Mouse (Mus musculus) layer of hippocampus, postnatal 10 days (tissue): Measurements from ENCODE around the gene Olfr1128. TPM values are rescaled to one million over a fixed set of nuclear protein-coding genes. Genes with fewer than 3 reads are reported as not detected.
A peak's percentile ranks its signal among the peaks of the same experiment; 100 is the strongest.
"Not testable (repeated sequence)": the region's sequence is repeated elsewhere in the genome, so short reads cannot be mapped to it uniquely, and the experiment has no call there.

Source experiments
- DNase-seq, 2 experiments: peaks; one replicate each; pipeline ENCODE4 v3.0.0; 2021; ENCODE audit warnings: low spot score in 2 of 2
- long read RNA-seq: library from polyadenylated mRNA; stranded (forward); transcript quantifications from one replicate; pipeline ENCODE4 v2.0.0, GENCODE M21; 2023
- total RNA-seq, 2 experiments: library from RNA; stranded (reverse); gene quantifications; 2 replicates each; pipeline ENCODE4 v1.2.3; 2021

Gene Olfr1128
- total RNA-seq: not detected
- long read RNA-seq: 0 reads

GRCm38 (mm10) chr2:87545442-87545841 lies at the start of gene Olfr1128:
Gene Olfr1128 (minus strand): TSS chr2:87545542.
- DNase-seq: no peak

- not testable (repeated sequence) for DNase-seq
Observed at GRCm38 (mm10) chr2:87573602-87574001, 28.3 kb upstream of the Olfr1128 start, which contains the start of gene Olfr1129. Gene Olfr1129 (plus strand): TSS chr2:87573902.

DNA sequence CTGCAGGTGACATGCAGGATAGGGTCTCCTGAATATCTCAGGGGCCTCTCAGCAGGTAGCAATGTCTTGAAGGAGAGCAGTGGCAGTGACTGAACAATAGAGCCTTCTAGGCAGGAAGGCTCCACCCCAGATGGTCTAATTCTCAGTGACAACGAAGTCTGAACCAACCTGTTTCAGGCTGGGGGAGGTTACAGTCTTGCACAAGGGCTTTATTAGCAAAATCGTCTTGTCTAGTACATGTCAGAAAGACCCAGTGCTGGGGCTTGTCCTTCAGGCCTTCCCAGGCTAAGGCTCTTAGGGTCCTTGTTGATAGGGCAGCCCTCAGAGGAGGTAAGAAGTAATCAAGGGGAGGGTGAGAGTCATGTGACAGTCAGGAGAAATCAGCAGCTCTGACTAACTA lies 10.5 kb downstream of the Olfr1128 start:
- no peak for DNase-seq

- no peak for DNase-seq
Observed at GRCm38 (mm10) chr2:87531496-87531895, 13.8 kb downstream of the Olfr1128 start, which contains the start of gene Olfr153. Gene Olfr153 (plus strand): TSS chr2:87531796.

DNA sequence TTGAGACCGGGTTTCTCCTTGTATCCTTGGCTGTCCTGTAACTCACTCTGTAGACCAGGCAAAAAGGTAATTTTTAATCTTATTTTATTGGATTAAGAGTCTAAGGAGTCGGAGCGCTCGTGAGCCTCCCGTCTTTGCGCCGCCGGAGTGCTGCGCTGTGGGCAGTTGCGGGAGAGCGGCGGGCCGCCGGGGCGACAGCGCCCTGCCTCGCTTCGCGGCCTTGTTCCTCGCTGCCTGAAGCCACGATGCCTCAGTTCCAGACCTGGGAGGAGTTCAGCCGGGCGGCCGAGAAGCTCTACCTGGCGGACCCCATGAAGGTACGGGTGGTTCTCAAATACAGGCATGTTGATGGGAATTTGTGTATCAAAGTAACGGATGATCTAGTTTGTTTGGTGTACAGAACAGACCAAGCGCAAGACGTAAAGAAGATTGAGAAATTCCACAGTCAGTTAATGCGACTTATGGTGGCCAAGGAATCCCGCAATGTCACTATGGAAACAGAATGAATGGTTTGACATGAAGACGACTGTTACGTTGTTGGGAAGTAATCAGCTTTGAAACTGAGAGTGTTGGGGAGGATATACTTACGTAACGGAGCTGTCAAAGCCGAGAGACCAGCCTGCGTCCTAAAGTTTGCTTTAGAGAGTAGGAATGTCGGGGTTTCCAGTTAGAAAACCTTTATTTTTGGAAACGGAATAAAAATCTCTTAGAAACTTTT lies 19.3 kb downstream of the Olfr1128 start:
- DNase-seq: peak; percentile 2 to 17

- no peak for DNase-seq
Observed at GRCm38 (mm10) chr2:87520651-87521050, 24.7 kb downstream of the Olfr1128 start.

DNA sequence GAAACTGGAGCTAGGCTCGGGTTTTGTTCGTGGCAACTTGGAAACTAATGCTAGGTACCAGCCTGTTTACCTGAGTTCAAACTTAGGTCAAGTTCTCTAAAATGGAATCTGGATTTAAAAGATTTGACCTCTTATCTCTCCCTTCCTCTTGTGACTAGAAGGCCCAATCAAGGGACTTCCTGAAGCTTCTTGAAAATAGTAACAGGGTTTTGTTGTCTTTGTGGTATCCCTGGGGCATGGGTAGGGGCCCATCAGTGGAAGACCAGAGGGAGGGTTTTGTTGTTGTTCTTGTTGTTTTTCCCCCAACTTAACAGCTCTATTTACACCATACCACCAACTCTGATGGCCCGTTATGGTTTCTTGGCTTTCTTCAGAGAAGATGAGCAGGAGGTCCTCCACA lies 28.8 kb downstream of the Olfr1128 start:
- DNase-seq: no peak

DNA sequence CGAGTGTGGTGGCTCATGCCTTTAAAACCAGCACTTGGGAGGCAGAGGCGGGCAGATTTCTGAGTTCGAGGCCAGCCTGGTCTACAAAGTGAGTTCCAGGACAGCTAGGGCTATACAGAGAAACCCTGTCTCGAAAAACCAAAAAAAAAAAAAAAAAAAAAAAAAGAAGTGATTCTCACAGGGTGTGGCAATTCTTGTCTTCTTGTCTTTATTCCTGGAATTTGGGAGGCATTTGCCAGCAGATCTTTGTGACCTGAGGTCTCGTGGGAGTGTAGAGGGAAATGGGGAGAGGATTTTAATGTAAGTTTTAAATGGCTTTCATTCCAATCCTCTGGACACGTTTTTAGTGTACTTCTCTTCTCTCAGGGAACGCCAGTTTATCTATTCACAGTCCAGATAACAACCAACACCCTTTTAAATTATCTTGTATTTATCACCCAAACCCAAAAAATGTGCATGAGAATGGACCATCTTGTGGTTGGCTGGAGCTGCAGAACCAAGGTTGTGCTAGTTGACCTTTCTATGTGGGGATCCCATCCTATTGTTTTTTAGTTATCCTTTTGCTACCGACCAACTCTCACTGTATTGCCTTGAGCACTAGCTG lies 29.8 kb downstream of the Olfr1128 start:
- DNase-seq: no peak

GRCm38 (mm10) chr2:87515046-87515445 lies 30.3 kb downstream of the Olfr1128 start:
- no peak for DNase-seq

- DNase-seq: no peak
Observed at GRCm38 (mm10) chr2:87506265-87506664, 39.1 kb downstream of the Olfr1128 start, which contains the start of gene Pramel6. Gene Pramel6 (plus strand): TSS chr2:87506565.

GRCm38 (mm10) chr2:87496993-87497392 lies 48.3 kb downstream of the Olfr1128 start, which contains the start of gene Pramel7:
Gene Pramel7 (minus strand): TSS chr2:87497093.
- not testable (repeated sequence) for DNase-seq

Other genes starting within 250 kb of the Olfr1128 start
- gene Olfr1118, start 238.0 kb downstream of the Olfr1128 start, total RNA-seq: not detected
- gene Olfr1120, start 190.7 kb downstream of the Olfr1128 start, total RNA-seq: not detected
- not detected for gene Olfr1121, start 175.6 kb downstream of the Olfr1128 start, total RNA-seq
- not detected for gene Olfr1122, start 159.7 kb downstream of the Olfr1128 start, total RNA-seq
- not detected for gene Olfr1123, start 128.9 kb downstream of the Olfr1128 start, total RNA-seq
- not detected for gene Olfr1124, start 115.3 kb downstream of the Olfr1128 start, total RNA-seq
- not detected for gene Olfr1126, start 91.6 kb downstream of the Olfr1128 start, total RNA-seq
- not detected for gene Pramel7, start 48.4 kb downstream of the Olfr1128 start, total RNA-seq
- not detected for gene Pramel6, start 39.0 kb downstream of the Olfr1128 start, total RNA-seq
- gene Olfr153, start 13.7 kb downstream of the Olfr1128 start, total RNA-seq: not detected
- not detected for gene Olfr1129, start 28.4 kb upstream of the Olfr1128 start, total RNA-seq
- not detected for gene Olfr1130, start 60.7 kb upstream of the Olfr1128 start, total RNA-seq
- gene Olfr1131, start 81.6 kb upstream of the Olfr1128 start, total RNA-seq: not detected
- not detected for gene Olfr1132, start 92.0 kb upstream of the Olfr1128 start, total RNA-seq
- gene Olfr1133, start 101.8 kb upstream of the Olfr1128 start, total RNA-seq: not detected
- not detected for gene Olfr1134, start 112.9 kb upstream of the Olfr1128 start, total RNA-seq
- gene Olfr1135, start 128.1 kb upstream of the Olfr1128 start, total RNA-seq: not detected
- gene Olfr1136, start 148.4 kb upstream of the Olfr1128 start, total RNA-seq: not detected
- not detected for gene Olfr1137, start 167.6 kb upstream of the Olfr1128 start, total RNA-seq
- gene Olfr1138, start 194.4 kb upstream of the Olfr1128 start, total RNA-seq: not detected
- not detected for gene Olfr1140, start 198.2 kb upstream of the Olfr1128 start, total RNA-seq
- not detected for gene Olfr1141, start 208.4 kb upstream of the Olfr1128 start, total RNA-seq
- not detected for gene Olfr152, start 233.9 kb upstream of the Olfr1128 start, total RNA-seq